ENCODE assay signal across 9 mouse cellular contexts in genomic region chr7:78643667-78644066, GRCm38 (mm10).
DNase-seq lines count a peak whose midpoint lies in the region; ATAC-seq and TF ChIP-seq lines count a peak whose summit lies in the region.
"Had no signal": no experiment of that assay in that cellular context is flagged by ENCODE, and none has a peak within 500 bp of the region (broad histone marks: within the 10 kb centered on the region; RNA-seq: fewer than 3 reads in every experiment).

No protein-coding gene starts in this region.

- H3K36me3 ChIP-seq in intestine, postnatal 0 days (ENCODE audit: control insufficient read depth, insufficient read depth): no peaks in the 10 kb centered on the region
- H3K36me3 ChIP-seq in intestine, embryonic 15.5 days: no peaks in the 10 kb centered on the region
- no peaks in the 10 kb centered on the region for H3K36me3 ChIP-seq in ES-E14 (ENCODE audit: control insufficient read depth, insufficient read depth, low read length, poor library complexity, severe bottlenecking)
- no peaks in the 10 kb centered on the region for H3K36me3 ChIP-seq in liver, embryonic 14.5 days (replicated peaks; ENCODE audit: control insufficient read depth, insufficient read depth, low read depth)
- no peaks in the 10 kb centered on the region for H3K36me3 ChIP-seq in forebrain, embryonic 14.5 days (ENCODE audit: control insufficient read depth, insufficient read depth, low read length)
- H3K36me3 ChIP-seq in hindbrain, embryonic 14.5 days (replicated peaks; ENCODE audit: control insufficient read depth, insufficient read depth): no peaks in the 10 kb centered on the region

- H3K9ac ChIP-seq in intestine, postnatal 0 days (ENCODE audit: low read depth, low read length): no peak overlapping the region
- no peak overlapping the region for H3K9ac ChIP-seq in intestine, embryonic 15.5 days
- no peak overlapping the region for H3K9ac ChIP-seq in ES-E14 (ENCODE audit: insufficient read depth, low read depth, low read length, poor library complexity, severe bottlenecking)
- no peak overlapping the region for H3K9ac ChIP-seq in liver, embryonic 14.5 days (replicated peaks)
- H3K9ac ChIP-seq in forebrain, embryonic 14.5 days (ENCODE audit: low read length): no peak overlapping the region
- no peak overlapping the region for H3K9ac ChIP-seq in hindbrain, embryonic 14.5 days

- ATAC-seq in intestine, postnatal 0 days: no peak
- ATAC-seq in intestine, embryonic 15.5 days: no peak
- no peak for ATAC-seq in liver, embryonic 14.5 days (ENCODE audit: insufficient read depth)
- no peak for ATAC-seq in forebrain, embryonic 14.5 days
- no peak for ATAC-seq in hindbrain, embryonic 14.5 days (ENCODE audit: low FRiP score)

- in situ Hi-C loops in ES-E14 (cut with MboI; ENCODE audit: low sequenced_read_pairs in 2 of 2, unreplicated experiment in 2 of 2): no loop called here

- peak; percentile 2 to 4 for DNase-seq in B cell, adult 2 months
- DNase-seq in ES-E14 (ENCODE audit: low read depth, low spot score): peak; percentile 34
- DNase-seq in liver, embryonic 14.5 days (ENCODE audit: low read depth in 3 of 3, low spot score in 3 of 3): no peak
- DNase-seq in ovary, adult 18-20 months (ENCODE audit: low spot score): no peak
- no peak for DNase-seq in forebrain, embryonic 14.5 days (ENCODE audit: low spot score)
- DNase-seq in hindbrain, embryonic 14.5 days (ENCODE audit: low spot score): no peak

- no peak for TF ChIP-seq EP300 in liver, embryonic 14.5 days (IDR thresholded peaks at IDR 0.05; ENCODE audit: low read depth)

- no peak overlapping the region for H3K4me3 ChIP-seq in intestine, postnatal 0 days (ENCODE audit: low read depth, low read length)
- H3K4me3 ChIP-seq in intestine, embryonic 15.5 days (replicated peaks): no peak overlapping the region
- H3K4me3 ChIP-seq in ES-E14 (ENCODE audit: insufficient read depth in 1 of 2, low read depth in 1 of 2, low read length in 2 of 2, poor library complexity in 1 of 2, severe bottlenecking in 1 of 2): no peak overlapping the region
- no peak overlapping the region for H3K4me3 ChIP-seq in liver, embryonic 14.5 days (ENCODE audit: insufficient read depth in 1 of 2, low read depth in 2 of 2, low read length in 2 of 2)
- no peak overlapping the region for H3K4me3 ChIP-seq in forebrain, embryonic 14.5 days (ENCODE audit: low read depth, low read length)
- no peak overlapping the region for H3K4me3 ChIP-seq in hindbrain, embryonic 14.5 days (replicated peaks; ENCODE audit: low read length)
- H3K4me3 ChIP-seq: erythroblast, embryonic 14.5 days had no signal

- WGBS in intestine, postnatal 0 days: 51% methylated on average over 6 of the region's 6 CpGs
- WGBS in intestine, embryonic 15.5 days: 54% methylated on average over 6 of the region's 6 CpGs
- 37% methylated on average over 6 of the region's 6 CpGs for WGBS in liver, embryonic 14.5 days (ENCODE audit: insufficient replicate concordance)
- 64% methylated on average over 6 of the region's 6 CpGs for WGBS in forebrain, embryonic 14.5 days
- WGBS in hindbrain, embryonic 14.5 days: 67% methylated on average over 6 of the region's 6 CpGs

- no peak overlapping the region for H3K27ac ChIP-seq in intestine, postnatal 0 days (ENCODE audit: low read depth, low read length)
- H3K27ac ChIP-seq in intestine, embryonic 15.5 days: no peak overlapping the region
- H3K27ac ChIP-seq in ES-E14 (ENCODE audit: insufficient read depth, low read depth, low read length, poor library complexity, severe bottlenecking): no peak overlapping the region
- no peak overlapping the region for H3K27ac ChIP-seq in liver, embryonic 14.5 days
- no peak overlapping the region for H3K27ac ChIP-seq in forebrain, embryonic 14.5 days (ENCODE audit: low read depth, low read length)
- no peak overlapping the region for H3K27ac ChIP-seq in hindbrain, embryonic 14.5 days

- no peaks in the 10 kb centered on the region for H3K9me3 ChIP-seq in intestine, postnatal 0 days (ENCODE audit: control insufficient read depth)
- no peaks in the 10 kb centered on the region for H3K9me3 ChIP-seq in intestine, embryonic 15.5 days
- H3K9me3 ChIP-seq in ES-E14 (ENCODE audit: control insufficient read depth, insufficient read depth, low read depth, low read length): no peaks in the 10 kb centered on the region
- no peaks in the 10 kb centered on the region for H3K9me3 ChIP-seq in liver, embryonic 14.5 days (ENCODE audit: control insufficient read depth, low read length)
- H3K9me3 ChIP-seq in forebrain, embryonic 14.5 days (replicated peaks; ENCODE audit: control insufficient read depth, low read length): no peaks in the 10 kb centered on the region
- H3K9me3 ChIP-seq in hindbrain, embryonic 14.5 days (ENCODE audit: control insufficient read depth, low read length): no peaks in the 10 kb centered on the region

- no peaks in the 10 kb centered on the region for H3K4me1 ChIP-seq in intestine, postnatal 0 days (replicated peaks; ENCODE audit: control insufficient read depth, insufficient read depth, low read length)
- no peaks in the 10 kb centered on the region for H3K4me1 ChIP-seq in intestine, embryonic 15.5 days (replicated peaks)
- no peaks in the 10 kb centered on the region for H3K4me1 ChIP-seq in ES-E14 (ENCODE audit: control insufficient read depth in 2 of 2, insufficient read depth in 2 of 2, low read length in 2 of 2, poor library complexity in 1 of 2)
- H3K4me1 ChIP-seq in liver, embryonic 14.5 days (replicated peaks; ENCODE audit: control insufficient read depth in 2 of 2, insufficient read depth in 2 of 2, low read length in 1 of 2): no peaks in the 10 kb centered on the region
- no peaks in the 10 kb centered on the region for H3K4me1 ChIP-seq in forebrain, embryonic 14.5 days (ENCODE audit: control insufficient read depth, insufficient read depth, low read length)
- no peaks in the 10 kb centered on the region for H3K4me1 ChIP-seq in hindbrain, embryonic 14.5 days (replicated peaks; ENCODE audit: control insufficient read depth, insufficient read depth, low read length)

- H3K4me2 ChIP-seq in intestine, postnatal 0 days (replicated peaks; ENCODE audit: low read depth): no peak overlapping the region
- no peak overlapping the region for H3K4me2 ChIP-seq in intestine, embryonic 15.5 days (replicated peaks)
- no peak overlapping the region for H3K4me2 ChIP-seq in liver, embryonic 14.5 days (ENCODE audit: low read depth)
- H3K4me2 ChIP-seq in forebrain, embryonic 14.5 days (ENCODE audit: low read length): no peak overlapping the region
- no peak overlapping the region for H3K4me2 ChIP-seq in hindbrain, embryonic 14.5 days (replicated peaks)

- H3K27me3 ChIP-seq in intestine, postnatal 0 days (replicated peaks; ENCODE audit: control insufficient read depth, insufficient read depth, low read length): no peaks in the 10 kb centered on the region
- no peaks in the 10 kb centered on the region for H3K27me3 ChIP-seq in intestine, embryonic 15.5 days (replicated peaks)
- no peaks in the 10 kb centered on the region for H3K27me3 ChIP-seq in liver, embryonic 14.5 days (ENCODE audit: control insufficient read depth, insufficient read depth, low read length)
- no peaks in the 10 kb centered on the region for H3K27me3 ChIP-seq in forebrain, embryonic 14.5 days (replicated peaks; ENCODE audit: control insufficient read depth, insufficient read depth, low read length)
- H3K27me3 ChIP-seq in hindbrain, embryonic 14.5 days (ENCODE audit: control insufficient read depth, insufficient read depth, low read length): no peaks in the 10 kb centered on the region

- peak; percentile 40 for TF ChIP-seq CTCF in intestine, postnatal 0 days (IDR thresholded peaks at IDR 0.05; ENCODE audit: low read depth)
- TF ChIP-seq CTCF in liver, embryonic 14.5 days (IDR thresholded peaks at IDR 0.05; ENCODE audit: low read depth): peak; percentile 40

TF ChIP-seq in ES-E14, 5 proteins besides CTCF, POLR2A, EP300 and RAD21:
- TF ChIP-seq MAFK (IDR thresholded peaks at IDR 0.05; ENCODE audit: insufficient read depth, low read depth, low read length): no peak
- TF ChIP-seq ZC3H11A (IDR thresholded peaks at IDR 0.05; ENCODE audit: borderline replicate concordance, low read depth, low read length): no peak
- TF ChIP-seq HCFC1 (IDR thresholded peaks at IDR 0.05; ENCODE audit: borderline replicate concordance, insufficient read depth, low read length): no peak
- no peak for TF ChIP-seq ZNF384 (IDR thresholded peaks at IDR 0.05; ENCODE audit: low read depth, low read length)
- TF ChIP-seq CHD2 (IDR thresholded peaks at IDR 0.05; ENCODE audit: low read depth, low read length): no peak

Comparison
In these comparisons a context has a peak if more than half of its experiments do, and no peak if none do; other contexts are left out.
1. DNase-seq: peak in B cell, adult 2 months (2 of 2) and ES-E14 (single experiment); none in liver, embryonic 14.5 days (0 of 3), ovary, adult 18-20 months (single experiment), forebrain, embryonic 14.5 days (single experiment) and hindbrain, embryonic 14.5 days (single experiment).